Mouse (Mus musculus) midbrain, embryonic 11.5 days (tissue): ENCODE data around the gene 4930469K13Rik. TPM values are rescaled to one million over a fixed set of nuclear protein-coding genes. Genes with fewer than 3 reads are reported as not detected.

Source experiments
- ATAC-seq: fragments of 200-750 bp; cut with Nextera tagmentation; 2 replicates; pipeline ENCODE4 v1.8.0; 2017; ENCODE audit warnings: moderate TSS enrichment, moderate library complexity; ENCODE audit not compliant: low FRiP score
- DNase-seq: peaks from one replicate; pipeline ENCODE4 v3.0.0; 2015; ENCODE audit warnings: low spot score; ENCODE audit errors: missing footprints
- H3K27ac ChIP-seq: fragments of 300-500 bp; sonication (generic); 2 replicates; pipeline ENCODE4 v1.5.1; 2014; ENCODE audit warnings: low read depth, low read length
- H3K27me3 ChIP-seq: fragments of 300-500 bp; sonication (generic); 2 replicates; pipeline ENCODE4 v1.6.1; 2014; ENCODE audit warnings: mild to moderate bottlenecking, low read length, moderate library complexity, mixed read lengths; ENCODE audit not compliant: control insufficient read depth, insufficient read depth
- H3K36me3 ChIP-seq: fragments of 300-500 bp; sonication (generic); 2 replicates; pipeline ENCODE4 v1.6.1; 2014; ENCODE audit warnings: mild to moderate bottlenecking, low read length, moderate library complexity, mixed read lengths; ENCODE audit not compliant: control insufficient read depth, insufficient read depth
- H3K4me1 ChIP-seq: fragments of 300-500 bp; sonication (generic); 2 replicates; pipeline ENCODE4 v1.6.1; 2014; ENCODE audit warnings: low read length; ENCODE audit not compliant: control insufficient read depth, insufficient read depth
- H3K4me2 ChIP-seq: fragments of 300-500 bp; sonication (generic); 2 replicates; pipeline ENCODE4 v1.6.1; 2014; ENCODE audit warnings: mild to moderate bottlenecking, moderate library complexity
- H3K4me3 ChIP-seq: fragments of 300-500 bp; sonication (generic); 2 replicates; pipeline ENCODE4 v1.5.1; 2014; ENCODE audit warnings: low read depth, low read length
- H3K9ac ChIP-seq: fragments of 300-500 bp; sonication (generic); 2 replicates; pipeline ENCODE4 v1.6.1; 2014; ENCODE audit warnings: low read length
- H3K9me3 ChIP-seq: fragments of 300-500 bp; sonication (generic); 2 replicates; pipeline ENCODE4 v1.6.1; 2016; ENCODE audit warnings: low read length; ENCODE audit not compliant: control insufficient read depth
- WGBS: fragments of 180-500 bp; shearing (Covaris S2); extraction: QIAGEN DNeasy Blood & Tissue Kit; methylation state at CpG from one replicate; pipeline ENCODE4 v1.1.7; 2014; 5-methylcytosine and 5-hydroxymethylcytosine counted together
- polyA plus RNA-seq: library from polyadenylated mRNA; unstranded; fragments of >200 nt; fragmentation: Nextera tagmentation; extraction: Ambion mirVana; gene quantifications from 2 replicates; pipeline ENCODE4 v1.2.1, GENCODE M21; 2014

4930469K13Rik gene
- polyA plus RNA-seq, 1 experiment from 2014 or later = not detected

- Histone ChIP-seq H3K27ac (no peak overlapping the region), H3K4me2 (no peak overlapping the region), H3K9me3 (no peaks in the 10 kb centered on the region), H3K36me3 (no peaks in the 10 kb centered on the region), H3K9ac (no peak overlapping the region), H3K4me1 (no peaks in the 10 kb centered on the region), H3K27me3 (no peaks in the 10 kb centered on the region), H3K4me3 (no peak overlapping the region)
- ATAC-seq (no peak), DNase-seq (no peak)
- WGBS = 69% methylated on average over 5 of the region's 5 CpGs
These were observed 34.5 kb downstream of the 4930469K13Rik start for GRCm38 (mm10) chr11:34063702-34064485.

GRCm38 (mm10) chr11:34063257-34063656, 35.1 kb downstream of the 4930469K13Rik start:
- 83% methylated on average over 2 of the region's 2 CpGs for WGBS
- ATAC-seq (no peak), DNase-seq (no peak)
- H3K27me3 ChIP-seq = no peaks in the 10 kb centered on the region
- no peaks in the 10 kb centered on the region for H3K36me3 ChIP-seq
- H3K27ac ChIP-seq = no peak overlapping the region
- no peaks in the 10 kb centered on the region for H3K4me1 ChIP-seq
- no peak overlapping the region for H3K4me2 ChIP-seq
- no peak overlapping the region for H3K9ac ChIP-seq
- no peak overlapping the region for H3K4me3 ChIP-seq
- no peaks in the 10 kb centered on the region for H3K9me3 ChIP-seq

- H3K4me2 ChIP-seq = no peak overlapping the region
- H3K4me3 ChIP-seq = no peak overlapping the region
- no peak overlapping the region for H3K9ac ChIP-seq
- H3K9me3 ChIP-seq = no peaks in the 10 kb centered on the region
- DNase-seq = no peak
- no peaks in the 10 kb centered on the region for H3K4me1 ChIP-seq
- H3K27ac ChIP-seq = no peak overlapping the region
- no peak for ATAC-seq
- H3K36me3 ChIP-seq = no peaks in the 10 kb centered on the region
- 70% methylated on average over 6 of the region's 6 CpGs for WGBS
- H3K27me3 ChIP-seq = no peaks in the 10 kb centered on the region
These were observed 36.6 kb downstream of the 4930469K13Rik start for GRCm38 (mm10) chr11:34061740-34062139.

GRCm38 (mm10) chr11:34058960-34059359, 39.4 kb downstream of the 4930469K13Rik start:
- Histone ChIP-seq H3K4me3 (no peak overlapping the region), H3K27ac (no peak overlapping the region), H3K36me3 (no peaks in the 10 kb centered on the region), H3K4me2 (no peak overlapping the region), H3K9me3 (no peaks in the 10 kb centered on the region), H3K27me3 (no peaks in the 10 kb centered on the region), H3K9ac (no peak overlapping the region), H3K4me1 (no peaks in the 10 kb centered on the region)
- ATAC-seq = no peak
- WGBS = 95% methylated on average over 6 of the region's 6 CpGs
- DNase-seq = no peak

- Histone ChIP-seq H3K27ac (no peak overlapping the region), H3K4me1 (no peaks in the 10 kb centered on the region), H3K9me3 (no peaks in the 10 kb centered on the region), H3K36me3 (no peaks in the 10 kb centered on the region), H3K9ac (no peak overlapping the region), H3K27me3 (no peaks in the 10 kb centered on the region), H3K4me3 (no peak overlapping the region), H3K4me2 (no peak overlapping the region)
- ATAC-seq (no peak), DNase-seq (no peak)
These were observed 40.0 kb downstream of the 4930469K13Rik start for GRCm38 (mm10) chr11:34058332-34058731.

- 81% methylated on average over 1 of the region's 1 CpGs for WGBS
- H3K27me3 ChIP-seq = no peaks in the 10 kb centered on the region
- no peak overlapping the region for H3K4me3 ChIP-seq
- no peaks in the 10 kb centered on the region for H3K36me3 ChIP-seq
- no peaks in the 10 kb centered on the region for H3K4me1 ChIP-seq
- H3K9me3 ChIP-seq = no peaks in the 10 kb centered on the region
- ATAC-seq (no peak), DNase-seq (no peak)
- no peak overlapping the region for H3K27ac ChIP-seq
- no peak overlapping the region for H3K4me2 ChIP-seq
- no peak overlapping the region for H3K9ac ChIP-seq
These were observed 41.6 kb downstream of the 4930469K13Rik start for GRCm38 (mm10) chr11:34056715-34057114.

- no peak overlapping the region for H3K4me3 ChIP-seq
These were observed 44.2 kb downstream of the 4930469K13Rik start for GRCm38 (mm10) chr11:34054031-34054727.

GRCm38 (mm10) chr11:34053031-34053818, 45.1 kb downstream of the 4930469K13Rik start:
- Histone ChIP-seq H3K27ac (no peak overlapping the region), H3K4me1 (no peaks in the 10 kb centered on the region), H3K4me2 (no peak overlapping the region), H3K27me3 (no peaks in the 10 kb centered on the region), H3K4me3 (no peak overlapping the region), H3K9ac (no peak overlapping the region), H3K9me3 (no peaks in the 10 kb centered on the region), H3K36me3 (no peaks in the 10 kb centered on the region)
- ATAC-seq (no peak), DNase-seq (no peak)
- WGBS = 82% methylated on average over 6 of the region's 6 CpGs

More at GRCm38 (mm10) chr11:34054031-34054727, 44.2 kb downstream of the 4930469K13Rik start:
- no peaks in the 10 kb centered on the region for H3K9me3 ChIP-seq
- 82% methylated on average over 7 of the region's 7 CpGs for WGBS
- H3K36me3 ChIP-seq = no peaks in the 10 kb centered on the region
- no peaks in the 10 kb centered on the region for H3K27me3 ChIP-seq
- H3K4me2 ChIP-seq = no peak overlapping the region
- H3K4me1 ChIP-seq = no peaks in the 10 kb centered on the region
- no peak overlapping the region for H3K27ac ChIP-seq
- no peak overlapping the region for H3K9ac ChIP-seq
- ATAC-seq = no peak
- DNase-seq = no peak

GRCm38 (mm10) chr11:34050643-34051042, 47.7 kb downstream of the 4930469K13Rik start:
- DNase-seq (no peak), ATAC-seq (no peak)
- Histone ChIP-seq H3K4me1 (no peaks in the 10 kb centered on the region), H3K36me3 (no peaks in the 10 kb centered on the region), H3K27ac (no peak overlapping the region), H3K27me3 (no peaks in the 10 kb centered on the region), H3K9me3 (no peaks in the 10 kb centered on the region), H3K4me2 (no peak overlapping the region), H3K9ac (no peak overlapping the region), H3K4me3 (no peak overlapping the region)
- WGBS = 67% methylated on average over 2 of the region's 2 CpGs
